Mouse (Mus musculus) liver, embryonic 14.5 days (tissue): ENCODE data around the gene Mogs. TPM values are rescaled to one million over a fixed set of nuclear protein-coding genes. Genes with fewer than 3 reads are reported as not detected.

Experiments
- ATAC-seq: fragments of 200-750 bp; cut with Nextera tagmentation; 2 replicates; pipeline ENCODE4 v1.8.0; 2017; ENCODE audit warnings: moderate number of reproducible peaks, mild to moderate bottlenecking, moderate library complexity; ENCODE audit not compliant: insufficient read depth
- DNase-seq, 3 experiments: peaks; one replicate each; pipeline ENCODE4 v3.0.0-alpha.2; 2012 to 2013; ENCODE audit warnings: low read depth in 3 of 3, low spot score in 3 of 3
- H3K27ac ChIP-seq: fragments of 300-500 bp; sonication (generic); 2 replicates; pipeline ENCODE4 v1.5.1; 2014; ENCODE audit warnings: moderate library complexity, mild to moderate bottlenecking, control low read depth, inconsistent platforms
- H3K27me3 ChIP-seq: fragments of 300-500 bp; sonication (generic); 2 replicates; pipeline ENCODE4 v1.6.1; 2014; ENCODE audit warnings: mild to moderate bottlenecking, low read length, moderate library complexity; ENCODE audit not compliant: control insufficient read depth, insufficient read depth
- H3K36me3 ChIP-seq: fragments of 300-500 bp; sonication (generic); replicated peaks from 2 replicates; pipeline ENCODE4 v1.6.1; 2014; ENCODE audit warnings: low read depth; ENCODE audit not compliant: control insufficient read depth, insufficient read depth
- H3K4me1 ChIP-seq, 2 experiments: fragments of 200-500 bp in 1 of 2; fragments of 300-500 bp in 1 of 2; sonication (generic) in 1 of 2; replicated peaks; 2 replicates each; pipeline ENCODE4 v1.6.1; 2012 to 2014; ENCODE audit warnings: antibody characterized with exemption in 1 of 2, inconsistent platforms in 1 of 2, low read length in 1 of 2; ENCODE audit not compliant: control insufficient read depth in 2 of 2, insufficient read depth in 2 of 2
- H3K4me2 ChIP-seq: fragments of 300-500 bp; sonication (generic); 2 replicates; pipeline ENCODE4 v1.6.1; 2014; ENCODE audit warnings: low read depth, mild to moderate bottlenecking, control low read depth, moderate library complexity
- H3K4me3 ChIP-seq, 2 experiments: fragments of 200-500 bp in 1 of 2; fragments of 300-500 bp in 1 of 2; sonication (generic) in 1 of 2; 2 replicates each; pipeline ENCODE4 v1.5.1; 2012 to 2014; ENCODE audit warnings: low read depth in 2 of 2, low read length in 2 of 2, mild to moderate bottlenecking in 2 of 2, control low read depth in 1 of 2, inconsistent platforms in 1 of 2, moderate library complexity in 1 of 2; ENCODE audit not compliant: insufficient read depth in 1 of 2
- H3K9ac ChIP-seq: fragments of 300-500 bp; sonication (generic); replicated peaks from 2 replicates; pipeline ENCODE4 v1.6.1; 2014; ENCODE audit warnings: mild to moderate bottlenecking, control low read depth, moderate library complexity
- H3K9me3 ChIP-seq: fragments of 300-500 bp; sonication (generic); 2 replicates; pipeline ENCODE4 v1.6.1; 2016; ENCODE audit warnings: low read length, mixed read lengths; ENCODE audit not compliant: control insufficient read depth
- CTCF ChIP-seq: IDR thresholded peaks from 2 replicates; pipeline ENCODE4 v1.5.1; 2016; ENCODE audit warnings: antibody characterized with exemption, low read depth, control low read depth
- EP300 ChIP-seq: IDR thresholded peaks from 2 replicates; pipeline ENCODE4 v1.6.1; 2016; ENCODE audit warnings: antibody characterized with exemption, low read depth
- WGBS: fragments of 180-500 bp; shearing (Covaris S2); extraction: QIAGEN DNeasy Blood & Tissue Kit; methylation state at CpG from one replicate; pipeline ENCODE4 v1.1.7; 2014; ENCODE audit not compliant: insufficient replicate concordance; 5-methylcytosine and 5-hydroxymethylcytosine counted together
- polyA plus RNA-seq, 2 experiments: library from polyadenylated mRNA; depleted of rRNA in 1 of 2; stranded (reverse) in 1 of 2; unstranded in 1 of 2; fragments of >200 nt; fragmentation: Nextera tagmentation in 1 of 2; extraction: Ambion mirVana in 1 of 2; gene quantifications; 2 replicates each; pipeline versions ENCODE4 v1.2.1 to v1.2.3; 2012 to 2014

Mogs gene
- polyA plus RNA-seq, 2 experiments: 28.2 to 36.9 TPM

DNA sequence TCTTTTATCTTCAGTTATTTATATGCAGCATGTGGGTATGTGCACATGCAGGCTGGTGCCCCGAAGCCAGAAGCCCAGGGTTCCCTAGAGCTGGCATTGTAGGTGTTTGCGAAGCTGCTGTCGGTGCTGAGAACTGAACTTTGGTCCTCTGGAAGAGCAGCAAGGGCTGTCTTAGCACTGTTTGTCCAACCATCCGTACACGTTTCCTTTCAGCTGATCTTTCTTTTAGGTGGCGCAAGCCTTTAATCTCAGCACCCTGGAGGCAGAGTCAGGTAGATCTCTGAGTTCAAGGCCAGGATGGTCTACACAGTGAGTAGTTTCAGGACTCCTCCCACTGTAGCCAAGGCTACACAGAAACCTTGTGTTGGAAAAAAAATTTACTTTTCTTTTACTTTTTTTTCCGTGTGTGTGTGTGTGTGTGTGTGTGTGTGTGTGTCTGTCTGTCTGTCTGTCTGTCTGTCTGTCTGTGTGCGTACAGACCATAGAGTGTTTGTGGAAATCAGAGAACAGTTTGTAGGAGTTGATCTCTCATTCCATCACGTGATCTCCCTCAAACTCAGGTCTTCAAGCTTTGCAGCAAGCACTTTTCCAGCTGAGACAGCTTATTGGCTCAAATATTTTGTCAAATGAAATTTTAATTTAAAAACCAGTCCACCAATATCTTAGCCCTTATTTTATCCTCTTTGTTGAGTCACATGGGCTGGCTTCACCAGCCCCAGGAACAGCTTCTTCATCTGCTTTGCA, 17.1 kb downstream of the Mogs start:
- no peak overlapping the region for H3K4me3 ChIP-seq
- ATAC-seq (peak; percentile 25; the same call in 1 of the 2 replicates), DNase-seq (no peak)
- H3K27me3 ChIP-seq: peaks cover 23% of the 10 kb centered on the region
- H3K9me3 ChIP-seq: no peaks in the 10 kb centered on the region
- TF ChIP-seq EP300: no peak
- TF ChIP-seq CTCF: no peak
- peaks cover 4 to 7% of the 10 kb centered on the region in 2 experiments; a peak in 3 of 4 replicates for H3K4me1 ChIP-seq
- H3K36me3 ChIP-seq: no peaks in the 10 kb centered on the region
- WGBS: 62% methylated on average over 9 of the region's 9 CpGs
- H3K9ac ChIP-seq: no peak overlapping the region
- H3K4me2 ChIP-seq: no peak overlapping the region
- no peak overlapping the region; the same call in 1 of the 2 replicates for H3K27ac ChIP-seq

DNA sequence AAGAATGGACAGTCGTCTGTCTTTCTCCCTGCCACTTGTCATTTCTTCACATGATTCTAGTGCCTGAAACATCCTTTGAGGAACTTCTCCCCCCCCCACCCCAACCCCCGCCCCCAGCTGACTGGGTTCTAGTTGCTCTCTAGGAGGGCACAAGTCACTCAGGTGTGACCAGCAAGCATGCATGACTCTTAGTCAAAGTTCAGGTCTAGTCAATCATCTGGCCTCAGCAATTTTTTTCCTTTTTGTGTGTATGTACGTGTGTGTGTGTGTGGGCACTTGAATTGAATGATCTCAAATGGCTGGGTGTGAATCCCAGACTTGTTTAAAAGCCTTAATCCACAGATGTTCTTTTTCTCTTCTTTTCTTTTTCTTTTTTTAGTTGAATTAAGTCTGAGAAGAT, 18.9 kb downstream of the Mogs start:
- no peak overlapping the region for H3K9ac ChIP-seq
- no peaks in the 10 kb centered on the region for H3K9me3 ChIP-seq
- H3K27me3 ChIP-seq: peaks cover 23% of the 10 kb centered on the region
- no peak overlapping the region for H3K4me2 ChIP-seq
- H3K4me1 ChIP-seq: peaks cover 8 to 10% of the 10 kb centered on the region in 2 experiments; a peak in 3 of 4 replicates
- no peaks in the 10 kb centered on the region for H3K36me3 ChIP-seq
- no peak for ATAC-seq
- WGBS: 46% methylated on average over 3 of the region's 3 CpGs
- DNase-seq: no peak
- TF ChIP-seq CTCF: no peak
- H3K4me3 ChIP-seq: no peak overlapping the region
- H3K27ac ChIP-seq: no peak overlapping the region

DNA sequence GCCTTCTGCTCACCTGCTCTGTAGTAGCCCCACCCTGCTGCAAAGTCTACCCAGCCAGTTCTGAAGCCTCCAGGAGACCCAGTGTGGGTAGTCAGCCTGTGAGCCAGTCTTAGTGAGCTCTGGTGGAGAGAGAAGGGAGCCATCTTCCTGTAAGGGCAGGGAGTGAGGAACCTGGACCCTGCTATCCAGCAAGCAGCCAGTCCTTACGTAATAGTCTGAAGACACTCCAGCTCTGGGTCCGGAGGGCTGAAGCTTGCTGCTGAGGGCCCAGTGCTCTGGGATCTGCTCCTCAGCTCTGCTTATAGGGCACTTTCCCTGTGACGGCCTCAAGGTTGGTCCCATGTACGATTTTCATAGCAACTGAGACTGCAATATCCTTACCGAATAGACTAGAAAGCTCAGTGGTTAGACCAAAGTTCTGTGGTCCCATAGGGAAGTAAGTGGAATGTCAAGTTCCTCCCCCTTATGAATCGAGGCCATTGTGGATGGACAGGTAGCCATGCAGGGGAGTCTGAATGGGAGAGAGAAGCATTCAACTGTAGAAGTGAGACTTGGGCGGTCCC, 19.7 kb downstream of the Mogs start, which contains the start of gene Rtkn:
TSS of gene Rtkn (plus strand) at position 513 of the 563 bp plus-strand sequence.
- TF ChIP-seq CTCF (no peak), EP300 (no peak)
- Histone ChIP-seq H3K4me3 (peak within 1 kb of the TSS; percentile 53 to 55), H3K27ac (no peak within 1 kb of the TSS), H3K4me1 (peaks cover 8 to 10% of the 10 kb centered on the region in 2 experiments; a peak in 3 of 4 replicates), H3K36me3 (no peaks in the 10 kb centered on the region), H3K27me3 (peaks cover 23% of the 10 kb centered on the region), H3K9ac (no peak within 1 kb of the TSS), H3K9me3 (no peaks in the 10 kb centered on the region), H3K4me2 (peak within 1 kb of the TSS; percentile 66)
- WGBS: 61% methylated on average over 7 of the region's 7 CpGs
- DNase-seq (no peak), ATAC-seq (no peak)

DNA sequence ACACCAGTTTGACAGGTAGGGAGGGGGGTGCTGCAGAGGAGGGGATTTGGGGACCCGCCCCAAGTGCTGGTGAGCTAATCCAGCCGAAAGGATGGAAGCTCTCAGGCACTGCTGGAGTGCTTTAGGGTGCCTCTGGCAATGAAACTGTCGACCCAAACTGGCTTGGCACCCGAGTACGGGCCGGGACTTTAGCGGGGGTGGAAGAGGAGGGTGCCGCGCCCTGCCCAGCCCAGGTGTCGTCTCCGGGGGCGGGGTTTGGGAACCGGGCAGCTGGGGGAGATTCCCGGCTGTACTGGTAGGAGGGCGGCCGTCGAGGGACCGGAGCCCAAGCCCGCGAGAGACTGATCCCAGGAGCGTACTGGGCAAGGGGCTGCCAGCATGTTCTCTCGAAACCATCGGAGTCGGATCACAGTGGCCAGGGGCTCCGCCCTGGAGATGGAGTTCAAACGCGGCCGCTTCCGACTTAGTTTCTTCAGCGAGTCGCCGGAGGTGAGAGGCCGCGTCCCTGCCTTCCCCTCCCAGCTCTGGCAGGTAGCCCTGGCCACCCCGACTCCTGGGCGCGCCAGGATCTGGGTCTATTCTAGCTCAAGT, 20.4 kb downstream of the Mogs start:
- Histone ChIP-seq H3K27me3 (peaks cover 23% of the 10 kb centered on the region), H3K4me1 (peaks cover 8 to 10% of the 10 kb centered on the region in 2 experiments; a peak in 3 of 4 replicates), H3K36me3 (no peaks in the 10 kb centered on the region), H3K9ac (no peak overlapping the region), H3K4me2 (peak overlapping the region; percentile 66), H3K9me3 (no peaks in the 10 kb centered on the region), H3K27ac (no peak overlapping the region), H3K4me3 (peak overlapping the region; percentile 53 to 55)
- TF ChIP-seq CTCF (no peak), EP300 (no peak)
- 20% methylated on average over 37 of the region's 37 CpGs for whole genome bisulfite sequencing
- no peak for ATAC-seq
- no peak for DNase-seq
